Mouse (Mus musculus) right cerebral cortex, adult 18-20 months (tissue): ENCODE results near the gene Efnb3.
A peak's percentile ranks its signal among the peaks of the same experiment; 100 is the strongest.

Source experiments
- DNase-seq: peaks from one replicate; pipeline ENCODE4 v3.0.0; 2022; ENCODE audit warnings: mixed read lengths

Efnb3 gene

GRCm38 (mm10) chr11:69559851-69560765, at the start of gene Efnb3:
Efnb3 (minus strand) TSS chr11:69560205.
- no peak for DNase-seq

GRCm38 (mm10) chr11:69609416-69609815, 49.4 kb upstream of the Efnb3 start:
- no peak for DNase-seq

- DNase-seq: no peak
These were observed 48.5 kb upstream of the Efnb3 start for GRCm38 (mm10) chr11:69608525-69608924.

- no peak for DNase-seq
These were observed 46.8 kb upstream of the Efnb3 start for GRCm38 (mm10) chr11:69606832-69607231.

GRCm38 (mm10) chr11:69606491-69606795, 46.4 kb upstream of the Efnb3 start:
- DNase-seq: no peak

GRCm38 (mm10) chr11:69605726-69606490, 45.9 kb upstream of the Efnb3 start, which contains the start of gene Atp1b2:
Atp1b2 (minus strand) TSS chr11:69605942.
- peak; percentile 83 for DNase-seq

- peak; percentile 36 for DNase-seq
These were observed 45.0 kb upstream of the Efnb3 start for GRCm38 (mm10) chr11:69604795-69605664.

GRCm38 (mm10) chr11:69604347-69604746, 44.3 kb upstream of the Efnb3 start:
- DNase-seq: no peak

GRCm38 (mm10) chr11:69603516-69603915, 43.5 kb upstream of the Efnb3 start:
- DNase-seq: no peak

- no peak for DNase-seq
These were observed 41.8 kb upstream of the Efnb3 start for GRCm38 (mm10) chr11:69601768-69602167.

- peak; percentile 72 for DNase-seq
These were observed 40.1 kb upstream of the Efnb3 start for GRCm38 (mm10) chr11:69600098-69600497.

GRCm38 (mm10) chr11:69599436-69599835, 39.4 kb upstream of the Efnb3 start:
- DNase-seq: no peak

GRCm38 (mm10) chr11:69594853-69595252, 34.8 kb upstream of the Efnb3 start:
- no peak for DNase-seq

GRCm38 (mm10) chr11:69592799-69593198, 32.8 kb upstream of the Efnb3 start:
- no peak for DNase-seq

- peak; percentile 69 for DNase-seq
These were observed 32.1 kb upstream of the Efnb3 start for GRCm38 (mm10) chr11:69591899-69592637.

- DNase-seq: no peak
These were observed 31.4 kb upstream of the Efnb3 start for GRCm38 (mm10) chr11:69591424-69591823.

- DNase-seq: no peak
These were observed 30.6 kb upstream of the Efnb3 start for GRCm38 (mm10) chr11:69590622-69591021.

GRCm38 (mm10) chr11:69589207-69589834, 29.3 kb upstream of the Efnb3 start:
- DNase-seq: no peak

GRCm38 (mm10) chr11:69585718-69586325, 25.8 kb upstream of the Efnb3 start:
- DNase-seq: no peak

- DNase-seq: no peak
These were observed 24.9 kb upstream of the Efnb3 start for GRCm38 (mm10) chr11:69584937-69585336.

- DNase-seq: no peak
These were observed 24.0 kb upstream of the Efnb3 start for GRCm38 (mm10) chr11:69584008-69584407.
